Mouse (Mus musculus) liver, postnatal 0 days (tissue): ENCODE data around the gene Tlcd2. TPM values are rescaled to one million over a fixed set of nuclear protein-coding genes. Genes with fewer than 3 reads are reported as not detected.

Source experiments
- ATAC-seq: fragments of 200-750 bp; cut with Nextera tagmentation; 2 replicates; pipeline ENCODE4 v1.8.0; 2017; ENCODE audit warnings: mild to moderate bottlenecking, moderate library complexity
- DNase-seq: peaks from one replicate; pipeline ENCODE4 v3.0.0-alpha.2; 2016
- H3K27ac ChIP-seq: fragments of 300-500 bp; sonication (generic); 2 replicates; pipeline ENCODE4 v1.5.1; 2014; ENCODE audit warnings: antibody characterized with exemption, moderate library complexity, mild to moderate bottlenecking, low read depth
- H3K27me3 ChIP-seq: fragments of 300-500 bp; sonication (generic); 2 replicates; pipeline ENCODE4 v1.6.1; 2014; ENCODE audit warnings: low read length, control low read depth, mixed read lengths; ENCODE audit not compliant: insufficient read depth
- H3K36me3 ChIP-seq: fragments of 300-500 bp; sonication (generic); replicated peaks from 2 replicates; pipeline ENCODE4 v1.6.1; 2014; ENCODE audit warnings: mild to moderate bottlenecking, control low read depth, low read length, moderate library complexity, mixed read lengths; ENCODE audit not compliant: insufficient read depth
- H3K4me1 ChIP-seq: fragments of 300-500 bp; sonication (generic); 2 replicates; pipeline ENCODE4 v1.6.1; 2014; ENCODE audit warnings: antibody characterized with exemption, mild to moderate bottlenecking, control low read depth; ENCODE audit not compliant: insufficient read depth
- H3K4me2 ChIP-seq: fragments of 300-500 bp; sonication (generic); 2 replicates; pipeline ENCODE4 v1.6.1; 2014; ENCODE audit warnings: low read depth, mild to moderate bottlenecking, low read length, moderate library complexity, mixed read lengths
- H3K4me3 ChIP-seq: fragments of 300-500 bp; sonication (generic); 2 replicates; pipeline ENCODE4 v1.5.1; 2014; ENCODE audit warnings: low read depth, low read length
- H3K9ac ChIP-seq: fragments of 300-500 bp; sonication (generic); replicated peaks from 2 replicates; pipeline ENCODE4 v1.6.1; 2014; ENCODE audit warnings: mild to moderate bottlenecking, moderate library complexity
- H3K9me3 ChIP-seq: fragments of 300-500 bp; sonication (generic); 2 replicates; pipeline ENCODE4 v1.6.1; 2016; ENCODE audit warnings: mild to moderate bottlenecking, control low read depth, low read length, mixed read lengths
- CTCF ChIP-seq: sonication (generic); IDR thresholded peaks from 2 replicates; pipeline ENCODE4 v1.5.1; 2016; ENCODE audit warnings: antibody characterized with exemption, low read depth
- EP300 ChIP-seq: IDR thresholded peaks from 2 replicates; pipeline ENCODE4 v1.6.1; 2016; ENCODE audit warnings: antibody characterized with exemption, low read depth, mild to moderate bottlenecking
- WGBS: fragments of 180-500 bp; shearing (Covaris S2); extraction: QIAGEN DNeasy Blood & Tissue Kit; methylation state at CpG from one replicate; pipeline ENCODE4 v1.1.7; 2014; ENCODE audit not compliant: insufficient replicate concordance; 5-methylcytosine and 5-hydroxymethylcytosine counted together
- polyA plus RNA-seq: library from polyadenylated mRNA; unstranded; fragments of >200 nt; fragmentation: Nextera tagmentation; extraction: Ambion mirVana; gene quantifications from 2 replicates; pipeline ENCODE4 v1.2.1, GENCODE M21; 2015

The Tlcd2 gene
- polyA plus RNA-seq, 1 experiment from 2014 or later: 35.6 TPM

DNA sequence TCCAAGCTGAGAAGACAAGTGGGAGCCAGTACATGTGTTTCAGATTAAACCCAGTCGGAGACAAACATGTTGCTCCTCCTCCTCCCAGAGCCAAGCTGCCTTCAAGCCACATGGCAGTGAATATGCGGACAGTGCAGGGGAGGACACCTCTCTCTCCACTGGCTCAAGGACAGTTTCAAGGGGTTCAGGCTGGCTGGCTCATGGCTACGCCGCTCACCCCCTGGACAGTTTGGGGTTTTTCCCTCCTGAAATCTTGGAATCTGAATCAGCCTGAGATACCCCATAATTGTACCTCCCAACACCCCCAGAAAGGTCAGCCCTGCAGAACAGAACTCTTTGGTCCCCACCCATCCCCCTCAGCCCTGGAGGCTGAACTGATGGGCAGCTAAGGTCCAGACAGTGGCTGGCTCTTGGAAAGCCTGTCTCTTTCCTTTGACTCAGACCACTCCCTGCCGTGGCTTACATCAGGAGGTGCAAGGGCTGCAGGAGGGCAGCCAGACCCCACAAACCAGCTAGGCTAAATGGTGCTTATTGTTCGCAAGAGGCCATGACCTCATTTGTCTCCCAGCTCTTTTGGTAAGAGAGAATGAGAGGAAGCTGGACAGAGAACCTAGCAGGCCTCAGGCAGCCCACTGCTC is 40.0 kb upstream of the Tlcd2 start:
- H3K9me3 ChIP-seq: no peaks in the 10 kb centered on the region
- no peaks in the 10 kb centered on the region for H3K36me3 ChIP-seq
- H3K27ac ChIP-seq: peak overlapping the region; percentile 84
- peak overlapping the region; percentile 46 for H3K4me3 ChIP-seq
- H3K9ac ChIP-seq: peak overlapping the region; percentile 64
- TF ChIP-seq EP300: no peak
- DNase-seq: no peak
- peak; percentile 48 for ATAC-seq
- H3K4me1 ChIP-seq: no peaks in the 10 kb centered on the region; the same call in 1 of the 2 replicates
- H3K4me2 ChIP-seq: peak overlapping the region; percentile 57
- H3K27me3 ChIP-seq: no peaks in the 10 kb centered on the region
- WGBS: 45% methylated on average over 6 of the region's 6 CpGs

DNA sequence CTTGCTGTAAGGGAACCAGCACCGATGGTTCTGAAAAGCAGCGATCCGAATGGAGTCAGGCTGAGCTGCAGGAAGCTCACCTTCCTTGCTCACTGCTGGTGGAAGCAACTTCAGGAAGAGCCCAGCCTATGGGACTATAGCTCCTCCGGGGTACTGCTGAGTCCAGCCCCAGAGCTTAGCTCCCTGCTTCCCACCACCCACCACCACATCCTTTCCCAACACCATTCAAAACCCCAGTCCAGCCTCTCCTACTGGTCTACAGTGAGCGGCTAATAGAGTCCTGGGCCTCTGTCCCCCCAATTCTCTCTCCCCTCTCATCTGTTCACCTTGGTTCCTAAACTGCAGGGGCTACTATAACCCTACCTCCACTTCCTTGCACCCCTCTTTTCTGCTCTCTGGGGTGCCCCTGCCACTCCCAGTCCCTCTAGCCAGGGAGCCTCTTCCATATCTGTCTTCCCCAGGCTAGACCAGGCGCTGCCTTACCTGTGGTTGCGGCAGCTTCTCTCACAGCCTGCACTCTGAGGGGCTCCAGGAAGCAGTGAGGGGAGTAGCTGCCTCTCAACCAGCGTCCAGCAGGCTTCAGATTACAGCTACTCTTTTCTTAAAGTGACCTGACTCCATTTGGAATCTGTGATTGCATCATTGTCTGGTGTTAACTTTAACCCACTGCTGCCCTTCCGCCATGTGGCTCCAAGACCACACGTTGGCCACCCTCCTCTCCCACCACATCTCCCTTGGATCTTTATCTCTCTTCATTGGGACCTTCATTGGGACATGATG is 39.3 kb upstream of the Tlcd2 start, which contains the start of gene Serpinf1:
Gene Serpinf1, minus strand, starts transcription at position 689 of the 780 bp plus-strand sequence.
- WGBS: 35% methylated on average over 10 of the region's 10 CpGs
- no peaks in the 10 kb centered on the region for H3K27me3 ChIP-seq
- DNase-seq: no peak
- H3K4me3 ChIP-seq: peak within 1 kb of the TSS; percentile 46
- peak within 1 kb of the TSS; percentile 84 for H3K27ac ChIP-seq
- no peaks in the 10 kb centered on the region for H3K36me3 ChIP-seq
- H3K4me2 ChIP-seq: peak within 1 kb of the TSS; percentile 57
- H3K9ac ChIP-seq: peak within 1 kb of the TSS; percentile 64
- ATAC-seq: peak; percentile 41
- H3K9me3 ChIP-seq: no peaks in the 10 kb centered on the region
- no peaks in the 10 kb centered on the region; the same call in 1 of the 2 replicates for H3K4me1 ChIP-seq
- TF ChIP-seq CTCF: no peak
- TF ChIP-seq EP300: no peak

DNA sequence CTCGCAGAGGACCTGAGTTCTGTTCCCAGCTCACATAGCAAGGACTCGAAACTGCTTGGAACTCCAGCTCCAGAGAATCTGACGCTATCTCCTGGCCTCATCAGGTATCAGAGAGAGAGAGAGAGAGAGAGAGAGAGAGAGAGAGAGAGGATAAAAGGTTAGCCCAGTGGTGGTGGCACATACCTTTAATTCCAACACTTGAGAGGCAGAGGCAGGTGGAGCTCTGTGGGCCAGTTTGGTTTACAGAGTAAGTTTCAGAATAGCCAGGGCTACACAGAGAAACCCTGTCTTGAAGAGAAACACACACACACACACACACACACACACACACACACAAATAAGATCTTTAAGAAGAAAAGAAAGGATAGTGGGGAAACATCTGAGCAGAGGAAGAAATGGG is 38.4 kb upstream of the Tlcd2 start:
- ATAC-seq (no peak), DNase-seq (no peak)
- Histone ChIP-seq H3K4me2 (0 out of 2 replicates have a peak overlapping the region, but pooled peaks have one; percentile 26), H3K4me1 (no peaks in the 10 kb centered on the region; the same call in 1 of the 2 replicates), H3K9ac (no peak overlapping the region), H3K9me3 (no peaks in the 10 kb centered on the region), H3K27ac (peak overlapping the region; percentile 84), H3K27me3 (no peaks in the 10 kb centered on the region), H3K4me3 (no peak overlapping the region), H3K36me3 (no peaks in the 10 kb centered on the region)
- no peak for TF ChIP-seq EP300
- no peak for TF ChIP-seq CTCF
- WGBS: 65% methylated on average over 3 of the region's 3 CpGs

DNA sequence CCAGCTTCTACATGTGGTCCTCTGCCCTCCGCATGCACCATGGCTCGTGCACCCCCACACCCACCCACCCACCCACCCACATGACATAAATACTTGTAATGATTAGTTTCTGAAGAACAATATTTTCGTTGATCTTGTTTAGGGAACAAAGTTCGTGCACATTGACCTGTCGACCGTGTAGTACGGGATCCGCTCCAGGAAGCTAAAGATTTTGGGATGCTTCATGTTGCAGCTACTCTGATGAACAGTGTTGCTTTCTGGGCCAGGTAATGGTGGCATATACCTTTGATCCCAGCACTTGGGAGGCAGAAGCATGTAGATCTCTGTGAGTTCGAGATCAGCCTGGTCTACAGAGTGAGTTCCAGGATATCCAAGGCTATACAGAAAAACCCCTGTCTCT is 37.5 kb upstream of the Tlcd2 start:
- no peak for TF ChIP-seq EP300
- no peak for TF ChIP-seq CTCF
- H3K4me1 ChIP-seq: no peaks in the 10 kb centered on the region; the same call in 1 of the 2 replicates
- H3K9me3 ChIP-seq: no peaks in the 10 kb centered on the region
- H3K27ac ChIP-seq: peak overlapping the region; percentile 84
- WGBS: 62% methylated on average over 9 of the region's 9 CpGs
- ATAC-seq (peak; percentile 59), DNase-seq (no peak)
- H3K36me3 ChIP-seq: no peaks in the 10 kb centered on the region
- no peaks in the 10 kb centered on the region for H3K27me3 ChIP-seq
- H3K4me2 ChIP-seq: no peak overlapping the region
- no peak overlapping the region for H3K4me3 ChIP-seq
- no peak overlapping the region for H3K9ac ChIP-seq

DNA sequence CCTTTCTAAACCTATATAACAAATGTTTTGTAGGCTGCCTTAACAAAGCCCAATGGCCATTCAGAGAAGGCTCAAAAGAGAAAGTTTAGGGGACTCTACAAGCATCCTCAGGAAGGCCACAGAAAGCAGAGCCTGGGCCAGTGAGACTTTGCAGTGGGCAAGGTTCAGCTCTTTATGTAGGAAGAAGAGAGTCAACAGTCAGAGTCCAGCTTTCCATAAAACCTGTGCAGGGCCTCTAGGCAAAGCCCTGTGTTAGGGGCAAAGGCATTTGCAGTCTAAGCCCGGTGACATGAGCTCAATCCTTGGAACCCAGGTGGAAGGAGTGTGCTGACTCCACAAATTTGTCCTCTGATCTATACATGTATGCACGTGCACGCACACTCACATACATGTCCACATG is 37.1 kb upstream of the Tlcd2 start:
- Histone ChIP-seq H3K36me3 (no peaks in the 10 kb centered on the region), H3K4me3 (no peak overlapping the region), H3K27ac (peak overlapping the region; percentile 35; the same call in 1 of the 2 replicates), H3K4me1 (no peaks in the 10 kb centered on the region; the same call in 1 of the 2 replicates), H3K9ac (no peak overlapping the region), H3K9me3 (no peaks in the 10 kb centered on the region), H3K4me2 (no peak overlapping the region), H3K27me3 (no peaks in the 10 kb centered on the region)
- 74% methylated on average over 3 of the region's 3 CpGs for WGBS
- ATAC-seq (peak; percentile 31; the same call in 1 of the 2 replicates), DNase-seq (no peak)
- TF ChIP-seq CTCF: no peak
- TF ChIP-seq EP300: no peak

DNA sequence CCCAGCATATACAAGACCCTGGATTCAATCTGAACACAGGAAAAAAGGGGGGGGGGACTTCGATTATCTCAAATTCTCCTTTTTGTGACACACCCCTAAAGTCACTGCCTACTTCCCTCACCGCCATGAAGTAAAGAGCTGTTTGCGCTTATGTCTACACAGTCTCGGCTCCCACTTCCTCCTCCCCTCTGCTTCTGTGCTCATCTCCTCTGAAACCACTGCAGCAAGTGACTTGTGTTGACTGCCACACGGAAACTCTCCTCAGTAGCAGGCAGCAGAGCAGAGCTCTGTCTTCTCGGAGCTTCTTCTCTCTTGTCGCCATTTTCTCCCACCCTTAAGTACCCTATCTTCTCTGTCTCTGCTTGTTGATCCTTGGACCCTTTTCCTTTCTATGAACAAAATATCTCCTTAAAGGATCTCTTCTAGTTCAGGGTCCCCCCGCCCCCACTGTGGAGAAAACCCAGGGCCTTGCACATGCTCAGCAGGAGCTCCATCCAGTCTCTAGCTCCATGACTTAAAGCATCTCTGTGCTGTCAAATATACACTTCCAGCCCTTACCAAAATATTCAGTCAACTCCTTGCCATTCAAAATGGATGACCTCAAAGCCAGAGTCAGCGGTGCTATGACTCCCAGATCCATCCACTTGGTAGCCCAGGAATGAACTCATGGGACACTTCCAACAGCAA is 32.4 kb upstream of the Tlcd2 start:
- Histone ChIP-seq H3K4me3 (no peak overlapping the region), H3K27me3 (no peaks in the 10 kb centered on the region), H3K27ac (peak overlapping the region; percentile 53), H3K9ac (no peak overlapping the region), H3K4me1 (no peaks in the 10 kb centered on the region; the same call in 1 of the 2 replicates), H3K36me3 (peaks cover 16% of the 10 kb centered on the region; the same call in 1 of the 2 replicates), H3K4me2 (no peak overlapping the region), H3K9me3 (peaks cover 1% of the 10 kb centered on the region; the same call in 1 of the 2 replicates)
- WGBS: 33% methylated on average over 9 of the region's 9 CpGs
- no peak for TF ChIP-seq EP300
- TF ChIP-seq CTCF: no peak
- DNase-seq: no peak
- peak; percentile 19; the same call in 1 of the 2 replicates for ATAC-seq
